32 mouse cellular contexts compared by ENCODE assay signal in the genomic region with DNA sequence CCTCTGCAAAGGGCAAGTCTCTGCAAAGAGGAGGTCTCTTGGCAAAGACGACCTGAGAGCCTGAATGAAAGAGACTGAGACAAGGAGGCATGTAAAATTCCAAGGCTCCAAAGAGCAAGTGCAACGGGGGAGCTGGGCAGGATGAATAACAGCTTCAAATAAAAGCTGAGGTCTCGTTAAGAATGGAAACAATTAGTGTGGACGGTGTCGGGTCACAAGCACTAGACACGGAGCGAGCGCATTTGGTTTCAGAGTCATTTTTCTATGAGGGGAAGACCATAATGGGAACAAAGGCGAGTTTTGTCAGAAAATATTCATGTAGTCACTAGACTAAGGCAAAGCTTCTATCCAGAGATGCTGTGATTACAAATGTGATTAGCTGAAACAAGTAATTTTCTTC.
A peak's percentile ranks its signal among the peaks of the same experiment; 100 is the strongest.
DNase-seq lines count a peak whose midpoint lies in the region; ATAC-seq and TF ChIP-seq lines count a peak whose summit lies in the region.
"Had no signal": no experiment of that assay in that cellular context is flagged by ENCODE, and none has a peak within 500 bp of the region (broad histone marks: within the 10 kb centered on the region; RNA-seq: fewer than 3 reads in every experiment).

No protein-coding gene starts in this region.

- peak overlapping the region; percentile 9; the same call in 1 of the 2 replicates for H3K27ac ChIP-seq in forebrain, embryonic 10.5 days
- H3K27ac ChIP-seq in forebrain, embryonic 11.5 days (ENCODE audit: low read depth, low read length): no peak overlapping the region
- H3K27ac ChIP-seq in stomach, embryonic 14.5 days (ENCODE audit: low read length): peak overlapping the region; percentile 27; the same call in 1 of the 2 replicates
- H3K27ac ChIP-seq in stomach, postnatal 0 days (replicated peaks): no peak overlapping the region
- H3K27ac ChIP-seq: forebrain, embryonic 13.5 days; hindbrain, embryonic 13.5 days; limb, embryonic 15.5 days; liver, embryonic 13.5 days; midbrain, embryonic 12.5 days; neural tube, embryonic 13.5 days had no signal

- H3K4me2 ChIP-seq in forebrain, embryonic 11.5 days (ENCODE audit: low read depth, low read length, severe bottlenecking): no peak overlapping the region
- H3K4me2 ChIP-seq in stomach, embryonic 14.5 days (replicated peaks; ENCODE audit: low read depth, low read length): no peak overlapping the region
- no peak overlapping the region for H3K4me2 ChIP-seq in stomach, postnatal 0 days (replicated peaks; ENCODE audit: low read depth)
- H3K4me2 ChIP-seq: forebrain, embryonic 13.5 days; heart, embryonic 11.5 days; hindbrain, embryonic 13.5 days; limb, embryonic 15.5 days; liver, embryonic 13.5 days; midbrain, embryonic 12.5 days; neural tube, embryonic 13.5 days had no signal

- H3K36me3 ChIP-seq in forebrain, embryonic 10.5 days (replicated peaks): no peaks in the 10 kb centered on the region
- no peaks in the 10 kb centered on the region for H3K36me3 ChIP-seq in forebrain, embryonic 11.5 days (ENCODE audit: control insufficient read depth, insufficient read depth, low read length)
- no peaks in the 10 kb centered on the region for H3K36me3 ChIP-seq in stomach, embryonic 14.5 days (ENCODE audit: control insufficient read depth, insufficient read depth, low read length)
- H3K36me3 ChIP-seq in stomach, postnatal 0 days (ENCODE audit: control insufficient read depth, insufficient read depth, low read length): no peaks in the 10 kb centered on the region
- H3K36me3 ChIP-seq: G1E; hindbrain, embryonic 13.5 days; limb, embryonic 15.5 days; liver, embryonic 13.5 days; midbrain, embryonic 12.5 days; neural tube, embryonic 13.5 days had no signal

- TF ChIP-seq EP300 in stomach, postnatal 0 days (optimal IDR thresholded peaks at IDR 0.05): no peak

- no peak for ATAC-seq in forebrain, embryonic 11.5 days (replicated peaks; ENCODE audit: low FRiP score)
- ATAC-seq in stomach, embryonic 14.5 days (ENCODE audit: insufficient number of reproducible peaks, insufficient read depth, low FRiP score, low read depth): no peak
- no peak for ATAC-seq in stomach, postnatal 0 days (ENCODE audit: low FRiP score, low TSS enrichment)
- ATAC-seq: forebrain, embryonic 13.5 days; intestine, postnatal 0 days; lung, postnatal 0 days had no signal

- 26% methylated on average over 9 of the region's 9 CpGs for WGBS in forebrain, embryonic 10.5 days
- WGBS in forebrain, embryonic 11.5 days: 13% methylated on average over 9 of the region's 9 CpGs
- 64% methylated on average over 9 of the region's 9 CpGs for WGBS in stomach, embryonic 14.5 days
- 74% methylated on average over 9 of the region's 9 CpGs for WGBS in stomach, postnatal 0 days

- H3K9me3 ChIP-seq in forebrain, embryonic 10.5 days: no peaks in the 10 kb centered on the region; the same call in 1 of the 2 replicates
- no peaks in the 10 kb centered on the region for H3K9me3 ChIP-seq in forebrain, embryonic 11.5 days (ENCODE audit: control insufficient read depth, low read length)
- H3K9me3 ChIP-seq in stomach, embryonic 14.5 days (ENCODE audit: control insufficient read depth, low read depth, low read length): no peaks in the 10 kb centered on the region
- H3K9me3 ChIP-seq in stomach, postnatal 0 days (ENCODE audit: control insufficient read depth, low read length): no peaks in the 10 kb centered on the region
- H3K9me3 ChIP-seq: forebrain, embryonic 13.5 days; G1E; hindbrain, embryonic 13.5 days; limb, embryonic 15.5 days; liver, embryonic 13.5 days; midbrain, embryonic 12.5 days; neural tube, embryonic 13.5 days had no signal

- peaks cover 48% of the 10 kb centered on the region for H3K4me1 ChIP-seq in forebrain, embryonic 10.5 days
- peaks cover 4% of the 10 kb centered on the region; the same call in 1 of the 2 replicates for H3K4me1 ChIP-seq in forebrain, embryonic 11.5 days (replicated peaks; ENCODE audit: control insufficient read depth, insufficient read depth, low read length)
- 0 out of 2 replicates have a peak, but pooled peaks cover 7% of the 10 kb centered on the region for H3K4me1 ChIP-seq in stomach, embryonic 14.5 days (ENCODE audit: control insufficient read depth, insufficient read depth, low read length)
- H3K4me1 ChIP-seq in stomach, postnatal 0 days (replicated peaks; ENCODE audit: control insufficient read depth, insufficient read depth): no peaks in the 10 kb centered on the region
- H3K4me1 ChIP-seq: hindbrain, embryonic 13.5 days; liver, embryonic 13.5 days; megakaryocyte, embryonic 14.5 days had no signal

- no peak overlapping the region for H3K9ac ChIP-seq in forebrain, embryonic 11.5 days (ENCODE audit: low read length)
- no peak overlapping the region for H3K9ac ChIP-seq in stomach, embryonic 14.5 days (replicated peaks; ENCODE audit: low read depth, low read length)
- H3K9ac ChIP-seq in stomach, postnatal 0 days (ENCODE audit: low read length): no peak overlapping the region
- H3K9ac ChIP-seq: forebrain, embryonic 13.5 days; hindbrain, embryonic 13.5 days; limb, embryonic 15.5 days; liver, embryonic 13.5 days; midbrain, embryonic 12.5 days; neural tube, embryonic 13.5 days had no signal

- TF ChIP-seq CTCF in stomach, postnatal 0 days (IDR thresholded peaks at IDR 0.05; ENCODE audit: low read depth): no peak

- no peak overlapping the region for H3K4me3 ChIP-seq in forebrain, embryonic 10.5 days
- no peak overlapping the region for H3K4me3 ChIP-seq in forebrain, embryonic 11.5 days (ENCODE audit: low read depth, low read length)
- H3K4me3 ChIP-seq in stomach, embryonic 14.5 days (ENCODE audit: low read depth, low read length): no peak overlapping the region
- no peak overlapping the region for H3K4me3 ChIP-seq in stomach, postnatal 0 days (ENCODE audit: low read depth, low read length)
- H3K4me3 ChIP-seq: erythroblast, embryonic 14.5 days; forebrain, embryonic 13.5 days; hindbrain, embryonic 13.5 days; limb, embryonic 15.5 days; liver, embryonic 13.5 days; megakaryocyte, embryonic 14.5 days; midbrain, embryonic 12.5 days; neural tube, embryonic 13.5 days had no signal

- no peaks in the 10 kb centered on the region for H3K27me3 ChIP-seq in forebrain, embryonic 10.5 days (ENCODE audit: poor library complexity, severe bottlenecking)
- H3K27me3 ChIP-seq in forebrain, embryonic 11.5 days (ENCODE audit: control insufficient read depth, insufficient read depth, low read length): no peaks in the 10 kb centered on the region
- no peaks in the 10 kb centered on the region for H3K27me3 ChIP-seq in stomach, embryonic 14.5 days (ENCODE audit: control insufficient read depth, insufficient read depth, low read length)
- H3K27me3 ChIP-seq in stomach, postnatal 0 days (ENCODE audit: control insufficient read depth, insufficient read depth, low read length): no peaks in the 10 kb centered on the region
- H3K27me3 ChIP-seq: forebrain, embryonic 13.5 days; hindbrain, embryonic 13.5 days; limb, embryonic 15.5 days; liver, embryonic 13.5 days; megakaryocyte, embryonic 14.5 days; midbrain, embryonic 12.5 days; neural tube, embryonic 13.5 days had no signal

- DNase-seq in forebrain, embryonic 10.5 days (ENCODE audit: extremely low spot score, low spot score): no peak
- no peak for DNase-seq in forebrain, embryonic 11.5 days (ENCODE audit: low spot score)
- DNase-seq in stomach, postnatal 0 days (ENCODE audit: low spot score): no peak
- DNase-seq in forelimb bud, embryonic 11.5 days (ENCODE audit: low read depth, low spot score): peak; percentile 57
- DNase-seq in right cerebral cortex, postnatal 14 days: no peak
- no peak for DNase-seq in urinary bladder, postnatal 14 days (ENCODE audit: low spot score)
- DNase-seq: adrenal gland, adult 8-10 months; cerebellum, adult 2 months; cerebellum, postnatal 14 days; gastrocnemius, postnatal 25 days; heart, adult 18-20 months; heart, postnatal 4 days; kidney, adult 9 months; kidney, postnatal 4 days; liver, embryonic 13.5 days; lung, adult 18-20 months; lung, postnatal 4 days; right cerebral cortex, postnatal 25 days; thymus, adult 18-20 months; thymus, postnatal 25 days had no signal

Comparison
In these comparisons a context has a peak if more than half of its experiments do, and no peak if none do; other contexts are left out.
1. H3K27ac ChIP-seq: peak in forebrain, embryonic 10.5 days (single experiment) and stomach, embryonic 14.5 days (single experiment); none in forebrain, embryonic 11.5 days (single experiment) and stomach, postnatal 0 days (single experiment).